Mouse (Mus musculus): ENCODE results near the gene Kcnc4.

DNA sequence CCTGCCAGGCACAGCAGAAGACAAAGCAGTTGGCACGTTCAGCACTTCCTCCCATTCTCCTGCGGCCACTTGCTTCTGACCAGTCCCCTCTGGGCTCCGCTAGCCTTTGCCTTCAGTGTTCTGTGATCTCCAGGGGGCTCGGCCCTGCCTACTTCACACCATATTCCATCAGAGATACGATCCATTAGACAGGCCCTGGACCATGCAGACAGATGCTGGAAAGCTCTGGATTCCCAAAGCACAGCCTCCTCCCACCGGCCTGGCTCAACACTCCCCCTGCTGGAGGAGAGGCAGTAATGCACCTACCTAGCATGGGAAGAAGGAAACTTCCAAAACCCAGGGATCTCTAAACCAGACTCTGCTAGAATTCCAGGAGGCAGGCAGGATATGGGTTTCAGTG lies 12.8 kb upstream of the Kcnc4 start:
- TF ChIP-seq CTCF (IDR thresholded peaks at IDR 0.05; ENCODE audit: extremely low read depth, insufficient read depth, insufficient read length, insufficient replicate concordance), result peak; percentile 85; the same call in 1 of the 2 replicates
- no peak for TF ChIP-seq POLR2A (IDR thresholded peaks at IDR 0.05; ENCODE audit: low read depth, low read length)

Measured in spleen, adult 2 months (tissue).